Mouse (Mus musculus): ENCODE measurements at regions not wholly inside any gene's neighbourhood (a gene's known extent, or its start where the extent isn't known, plus 50 kb on each side); places are given as distances from the start of the nearest gene placed in this dataset.

GRCm38 (mm10) chr7:83521511-83521910 is 63.2 kb upstream of the Tmc3 start:
- ATAC-seq (ENCODE audit: low FRiP score) (no peak), DNase-seq (ENCODE audit: low spot score) (no peak)
- Histone ChIP-seq H3K27ac (ENCODE audit: low read depth, low read length) (no peak overlapping the region), H3K9ac (ENCODE audit: low read depth, low read length) (no peak overlapping the region), H3K4me2 (replicated peaks; ENCODE audit: low read depth, low read length) (no peak overlapping the region), H3K9me3 (ENCODE audit: control insufficient read depth, low read length) (no peaks in the 10 kb centered on the region), H3K4me3 (ENCODE audit: low read depth, low read length) (no peak overlapping the region), H3K36me3 (ENCODE audit: control insufficient read depth, insufficient read depth, low read length) (no peaks in the 10 kb centered on the region), H3K27me3 (ENCODE audit: control insufficient read depth, insufficient read depth, low read length) (no peaks in the 10 kb centered on the region), H3K4me1 (replicated peaks; ENCODE audit: control insufficient read depth, insufficient read depth, low read length) (no peaks in the 10 kb centered on the region)
- WGBS, result 90% methylated on average over 7 of the region's 7 CpGs
